Mouse (Mus musculus) hindbrain, embryonic 11.5 days (tissue): Measurements from ENCODE around the gene Fxyd4. TPM values are rescaled to one million over a fixed set of nuclear protein-coding genes. Genes with fewer than 3 reads are reported as not detected.

ENCODE experiments used
- ATAC-seq: fragments of 200-750 bp; cut with Nextera tagmentation; 2 replicates; pipeline ENCODE4 v1.8.0; 2017; ENCODE audit warnings: mild to moderate bottlenecking, moderate TSS enrichment, moderate library complexity; ENCODE audit not compliant: low FRiP score
- DNase-seq: peaks from one replicate; pipeline ENCODE4 v3.0.0-alpha.2; 2015; ENCODE audit warnings: low spot score
- H3K27ac ChIP-seq: fragments of 300-500 bp; sonication (generic); 2 replicates; pipeline ENCODE4 v1.5.1; 2014; ENCODE audit warnings: mild to moderate bottlenecking, low read depth, low read length
- H3K27me3 ChIP-seq: fragments of 300-500 bp; sonication (generic); 2 replicates; pipeline ENCODE4 v1.6.1; 2014; ENCODE audit warnings: mild to moderate bottlenecking, low read length, moderate library complexity, mixed read lengths; ENCODE audit not compliant: control insufficient read depth, insufficient read depth
- H3K36me3 ChIP-seq: fragments of 300-500 bp; sonication (generic); 2 replicates; pipeline ENCODE4 v1.6.1; 2014; ENCODE audit warnings: mild to moderate bottlenecking, low read length, moderate library complexity, mixed read lengths; ENCODE audit not compliant: control insufficient read depth, insufficient read depth
- H3K4me1 ChIP-seq: fragments of 300-500 bp; sonication (generic); replicated peaks from 2 replicates; pipeline ENCODE4 v1.6.1; 2014; ENCODE audit warnings: low read length, mixed read lengths; ENCODE audit not compliant: control insufficient read depth, insufficient read depth
- H3K4me2 ChIP-seq: fragments of 300-500 bp; sonication (generic); replicated peaks from 2 replicates; pipeline ENCODE4 v1.6.1; 2014; ENCODE audit warnings: mild to moderate bottlenecking, low read depth, low read length
- H3K4me3 ChIP-seq: fragments of 300-500 bp; sonication (generic); 2 replicates; pipeline ENCODE4 v1.5.1; 2014; ENCODE audit warnings: low read depth, low read length
- H3K9ac ChIP-seq: fragments of 300-500 bp; sonication (generic); 2 replicates; pipeline ENCODE4 v1.6.1; 2014; ENCODE audit warnings: low read depth, low read length
- H3K9me3 ChIP-seq: fragments of 300-500 bp; sonication (generic); 2 replicates; pipeline ENCODE4 v1.6.1; 2016; ENCODE audit warnings: low read length; ENCODE audit not compliant: control insufficient read depth
- WGBS: fragments of 180-500 bp; shearing (Covaris S2); extraction: QIAGEN DNeasy Blood & Tissue Kit; methylation state at CpG from one replicate; pipeline ENCODE4 v1.1.7; 2014; 5-methylcytosine and 5-hydroxymethylcytosine counted together
- polyA plus RNA-seq: library from polyadenylated mRNA; unstranded; fragments of >200 nt; fragmentation: Nextera tagmentation; extraction: Ambion mirVana; gene quantifications from 2 replicates; pipeline ENCODE4 v1.2.1, GENCODE M21; 2014

Fxyd4 gene
- polyA plus RNA-seq, 1 experiment from 2014 or later: 2.5 TPM

GRCm38 (mm10) chr6:117908424-117908900 is 29.0 kb downstream of the Fxyd4 start:
- H3K4me2 ChIP-seq: peak overlapping the region; percentile 79
- no peak overlapping the region for H3K27ac ChIP-seq
- no peaks in the 10 kb centered on the region; the same call in 1 of the 2 replicates for H3K4me1 ChIP-seq
- H3K9ac ChIP-seq: peak overlapping the region; percentile 95
- H3K9me3 ChIP-seq: no peaks in the 10 kb centered on the region
- WGBS: 1% methylated on average over 14 of the region's 14 CpGs
- DNase-seq: peak; percentile 39
- peak overlapping the region; percentile 99 for H3K4me3 ChIP-seq
- ATAC-seq: no peak
- H3K36me3 ChIP-seq: no peaks in the 10 kb centered on the region
- no peaks in the 10 kb centered on the region for H3K27me3 ChIP-seq

- Histone ChIP-seq H3K4me3 (peak overlapping the region; percentile 99), H3K27me3 (no peaks in the 10 kb centered on the region), H3K4me2 (peak overlapping the region; percentile 79), H3K4me1 (no peaks in the 10 kb centered on the region; the same call in 1 of the 2 replicates), H3K27ac (0 out of 2 replicates have a peak overlapping the region, but pooled peaks have one; percentile 86), H3K9me3 (no peaks in the 10 kb centered on the region), H3K36me3 (no peaks in the 10 kb centered on the region), H3K9ac (peak overlapping the region; percentile 95)
- no peak for ATAC-seq
- no peak for DNase-seq
- under 1% methylated on average over 26 of the region's 26 CpGs for WGBS
Observed at GRCm38 (mm10) chr6:117907979-117908355, 29.5 kb downstream of the Fxyd4 start.

- Histone ChIP-seq H3K36me3 (no peaks in the 10 kb centered on the region), H3K27me3 (no peaks in the 10 kb centered on the region), H3K4me2 (peak overlapping the region; percentile 79), H3K9ac (peak overlapping the region; percentile 95), H3K9me3 (no peaks in the 10 kb centered on the region), H3K4me3 (peak overlapping the region; percentile 99), H3K27ac (peak overlapping the region; percentile 86), H3K4me1 (no peaks in the 10 kb centered on the region; the same call in 1 of the 2 replicates)
- DNase-seq: peak; percentile 90
- WGBS: under 1% methylated on average over 43 of the region's 77 CpGs
- ATAC-seq: peak; percentile 71
Observed at GRCm38 (mm10) chr6:117907301-117907978, 30.1 kb downstream of the Fxyd4 start.

- Histone ChIP-seq H3K4me1 (no peaks in the 10 kb centered on the region; the same call in 1 of the 2 replicates), H3K4me2 (peak overlapping the region; percentile 79), H3K27ac (peak overlapping the region; percentile 86), H3K9me3 (no peaks in the 10 kb centered on the region), H3K36me3 (no peaks in the 10 kb centered on the region), H3K27me3 (no peaks in the 10 kb centered on the region), H3K9ac (peak overlapping the region; percentile 95), H3K4me3 (peak overlapping the region; percentile 99)
- ATAC-seq (peak; percentile 97), DNase-seq (peak; percentile 98)
- WGBS: under 1% methylated on average over 63 of the region's 68 CpGs
Observed at GRCm38 (mm10) chr6:117906590-117907271, 30.8 kb downstream of the Fxyd4 start.

GRCm38 (mm10) chr6:117906015-117906531 is 31.4 kb downstream of the Fxyd4 start:
- peak overlapping the region; percentile 52 for H3K4me2 ChIP-seq
- no peaks in the 10 kb centered on the region for H3K27me3 ChIP-seq
- under 1% methylated on average over 25 of the region's 25 CpGs for WGBS
- H3K9ac ChIP-seq: peak overlapping the region; percentile 64
- peak; percentile 13 for ATAC-seq
- peak overlapping the region; percentile 99 for H3K4me3 ChIP-seq
- H3K9me3 ChIP-seq: no peaks in the 10 kb centered on the region
- no peak for DNase-seq
- H3K27ac ChIP-seq: peak overlapping the region; percentile 47
- no peaks in the 10 kb centered on the region; the same call in 1 of the 2 replicates for H3K4me1 ChIP-seq
- H3K36me3 ChIP-seq: no peaks in the 10 kb centered on the region

DNA sequence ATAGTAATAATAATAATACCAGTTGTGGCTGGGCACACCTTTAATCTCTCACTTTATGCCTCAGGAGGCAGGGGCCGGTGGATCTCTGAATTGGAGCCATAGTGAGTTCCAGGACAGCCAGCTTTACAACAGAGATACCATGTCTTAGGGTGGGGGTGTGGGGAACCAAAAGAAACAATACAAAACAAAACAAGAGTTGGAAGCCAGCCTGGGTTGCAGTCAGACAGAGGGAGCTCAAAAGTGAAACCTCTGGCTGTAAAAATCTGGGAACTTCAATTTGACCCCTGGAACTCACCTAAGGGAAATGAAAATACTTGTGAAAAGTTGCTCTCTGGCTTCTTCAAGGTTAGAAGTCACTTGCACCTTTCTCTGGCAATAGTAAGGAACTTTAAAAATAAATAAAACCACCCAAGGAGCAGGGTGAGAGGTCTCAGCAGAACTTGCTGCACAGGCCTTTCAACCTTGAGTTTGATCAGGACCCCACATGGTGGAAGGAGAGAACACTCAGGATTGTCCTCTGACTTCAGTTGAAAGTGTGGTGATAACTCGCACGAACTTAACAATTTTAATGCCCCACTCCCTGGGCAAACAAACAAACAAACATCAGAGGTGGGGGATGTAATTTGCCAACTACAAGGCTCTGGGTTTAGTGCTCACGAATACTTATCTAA is 32.1 kb downstream of the Fxyd4 start:
- peak overlapping the region; percentile 52 for H3K4me2 ChIP-seq
- H3K27me3 ChIP-seq: no peaks in the 10 kb centered on the region
- H3K9me3 ChIP-seq: no peaks in the 10 kb centered on the region
- DNase-seq: peak; percentile 30
- H3K36me3 ChIP-seq: no peaks in the 10 kb centered on the region
- no peak for ATAC-seq
- H3K9ac ChIP-seq: no peak overlapping the region; the same call in 1 of the 2 replicates
- peak overlapping the region; percentile 99 for H3K4me3 ChIP-seq
- H3K27ac ChIP-seq: no peak overlapping the region
- WGBS: 25% methylated on average over 4 of the region's 4 CpGs
- no peaks in the 10 kb centered on the region; the same call in 1 of the 2 replicates for H3K4me1 ChIP-seq

DNA sequence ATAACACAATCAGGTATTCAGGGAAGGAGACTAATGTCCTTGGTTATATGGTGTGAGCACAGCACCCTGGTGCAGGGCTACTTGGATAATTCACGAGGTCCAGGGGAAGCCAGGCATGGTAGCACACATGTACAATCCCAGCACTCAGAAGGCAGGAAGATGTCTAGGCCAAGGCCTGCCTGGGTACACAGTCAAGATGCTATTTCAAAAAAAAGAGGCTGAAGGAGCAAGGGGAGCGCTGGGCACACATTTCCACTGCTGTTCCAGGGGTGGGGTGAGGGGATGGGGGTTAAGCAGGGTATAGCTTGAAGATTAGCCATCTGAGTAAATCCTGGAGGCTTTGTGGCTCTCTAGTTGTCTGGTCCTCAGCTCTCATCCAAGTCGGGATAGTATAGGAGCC is 33.7 kb downstream of the Fxyd4 start:
- DNase-seq (no peak), ATAC-seq (no peak)
- H3K4me3 ChIP-seq: no peak overlapping the region
- no peak overlapping the region for H3K9ac ChIP-seq
- no peak overlapping the region for H3K4me2 ChIP-seq
- no peaks in the 10 kb centered on the region for H3K9me3 ChIP-seq
- no peaks in the 10 kb centered on the region for H3K27me3 ChIP-seq
- no peaks in the 10 kb centered on the region; the same call in 1 of the 2 replicates for H3K4me1 ChIP-seq
- no peaks in the 10 kb centered on the region for H3K36me3 ChIP-seq
- no peak overlapping the region for H3K27ac ChIP-seq
- WGBS: 88% methylated on average over 3 of the region's 3 CpGs

- no peaks in the 10 kb centered on the region for H3K4me1 ChIP-seq
- no peak overlapping the region for H3K4me2 ChIP-seq
- no peak for DNase-seq
- WGBS: 86% methylated on average over 4 of the region's 4 CpGs
- ATAC-seq: no peak
- no peaks in the 10 kb centered on the region for H3K27me3 ChIP-seq
- no peaks in the 10 kb centered on the region for H3K9me3 ChIP-seq
- H3K9ac ChIP-seq: no peak overlapping the region
- no peaks in the 10 kb centered on the region for H3K36me3 ChIP-seq
- H3K27ac ChIP-seq: no peak overlapping the region
- H3K4me3 ChIP-seq: no peak overlapping the region
Observed at GRCm38 (mm10) chr6:117902556-117902955, 34.9 kb downstream of the Fxyd4 start.
